Mouse (Mus musculus) embryonic stem cell, embryonic (primary cell): ENCODE data around the gene Lbx2.

ENCODE experiments used
- CTCF ChIA-PET, 4 experiments: fragments of 300-600 bp in 2 of 4; fragments of 350-600 bp in 2 of 4; sonication (Branson Sonifier 250); formaldehyde crosslinking; loops; one replicate each; lab custom pipeline; 2022; ENCODE audit warnings: inconsistent platforms in 2 of 4; lab: Charles Lee
- POLR2A ChIA-PET, 4 experiments: fragments of 300-600 bp in 2 of 4; fragments of 350-600 bp in 2 of 4; sonication (Branson Sonifier 250); formaldehyde crosslinking; loops; one replicate each; lab custom pipeline; 2022; ENCODE audit warnings: antibody characterized with exemption in 4 of 4, inconsistent platforms in 1 of 4; lab: Charles Lee

Lbx2 gene

GRCm38 (mm10) chr6:83115011-83115671 is 29.0 kb downstream of the Lbx2 start, which contains the start of gene Mogs:
Gene Mogs, plus strand, starts transcription at chr6:83115496.
- POLR2A ChIA-PET: interaction anchor here in 3 of 4 experiments (0.6 to 6.4 kb wide), 13 partner anchors 7 to 197 kb away, joined by 3 to 41 read pairs (median 3); partner anchors contain the start of genes Ccdc142 (in 1 of the 3), Gm42688 (in 1 of the 3) and Mrpl53 (in 1 of the 3)
- CTCF ChIA-PET: interaction anchor here in 1 of 4 experiments (0.6 to 0.7 kb wide), 2 partner anchors 12 to 55 kb away, joined by 3 to 4 read pairs; no protein-coding TSS in a partner anchor

DNA sequence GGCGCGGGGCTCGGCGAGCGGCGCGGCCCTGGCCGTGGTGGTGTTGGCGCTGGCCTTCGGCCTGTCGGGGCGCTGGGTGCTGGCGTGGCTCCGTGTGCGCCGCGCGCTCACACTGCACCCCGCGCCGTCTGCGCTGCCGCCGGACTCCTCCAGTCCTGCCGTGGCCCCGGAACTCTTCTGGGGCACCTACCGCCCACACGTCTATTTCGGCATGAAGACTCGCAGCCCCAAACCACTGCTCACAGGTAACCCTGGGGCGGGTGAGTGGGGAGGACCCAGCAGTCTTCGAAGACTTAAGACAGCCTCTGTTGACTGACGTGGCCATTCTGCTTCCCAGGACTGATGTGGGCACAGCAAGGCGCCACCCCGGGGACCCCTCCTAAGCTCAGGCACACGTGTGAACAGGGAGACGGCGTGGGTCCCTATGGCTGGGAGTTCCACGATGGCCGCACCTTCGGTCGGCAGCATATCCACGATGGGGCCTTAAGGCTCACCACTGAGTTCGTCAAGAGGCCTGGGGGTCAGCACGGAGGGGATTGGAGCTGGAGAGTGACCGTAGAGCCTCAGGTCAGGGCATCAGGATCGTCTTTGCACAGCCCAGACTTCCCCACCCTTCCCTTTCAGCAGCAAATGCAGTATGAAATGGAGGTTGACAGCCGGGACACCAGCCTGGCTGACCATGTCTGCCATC is 29.7 kb downstream of the Lbx2 start:
- ChIA-PET CTCF (interaction anchor here in 1 of 4 experiments (0.7 kb wide), 1 partner anchor 54 kb away, joined by 3 read pairs; no protein-coding TSS in a partner anchor), POLR2A (interaction anchor here in 1 of 4 experiments (0.8 to 6.4 kb wide), 4 partner anchors 7 to 61 kb away, joined by 3 to 41 read pairs (median 3); partner anchors contain the start of genes Aup1, Htra2 and Mrpl53)

GRCm38 (mm10) chr6:83116373-83117164 is 30.4 kb downstream of the Lbx2 start:
- CTCF ChIA-PET: interaction anchor here in 1 of 4 experiments (1.1 kb wide), 1 partner anchor 15 kb away, joined by 3 read pairs; the partner anchor contains the start of genes Ccdc142 and Gm42688
- POLR2A ChIA-PET: interaction anchor here in 3 of 4 experiments (0.8 to 8.8 kb wide), 9 partner anchors 8 to 62 kb away, joined by 3 to 75 read pairs (median 3); partner anchors contain the start of genes 1700003E16Rik (in 1 of the 3), Aup1 (in 1 of the 3), Htra2 (in 1 of the 3) and Mrpl53 (in 1 of the 3)

- ChIA-PET CTCF (interaction anchor here in 1 of 4 experiments (1.1 to 1.6 kb wide), 2 partner anchors 9 to 16 kb away, joined by 3 to 5 read pairs; partner anchors contain the start of genes Ccdc142 and Gm42688), POLR2A (interaction anchor here (0.6 to 8.8 kb wide), 8 partner anchors 9 to 63 kb away, joined by 3 to 75 read pairs (median 5); partner anchors contain the start of genes 1700003E16Rik (in 1 of the 4), Aup1 (in 1 of the 4), Htra2 (in 1 of the 4) and Mrpl53 (in 1 of the 4))
These were observed 30.9 kb downstream of the Lbx2 start for GRCm38 (mm10) chr6:83117165-83117438.

GRCm38 (mm10) chr6:83117616-83118015 is 31.4 kb downstream of the Lbx2 start:
- CTCF ChIA-PET: interaction anchor here in 1 of 4 experiments (1.0 to 1.6 kb wide), 3 partner anchors 10 to 45 kb away, joined by 3 to 5 read pairs (median 4); partner anchors contain the start of genes Ccdc142 and Gm42688
- POLR2A ChIA-PET: interaction anchor here (0.6 to 8.8 kb wide), 14 partner anchors 9 to 63 kb away, joined by 3 to 75 read pairs (median 5); partner anchors contain the start of genes 1700003E16Rik (in 1 of the 4), Aup1 (in 1 of the 4), Ccdc142 (in 1 of the 4) and Dctn1 (in 1 of the 4)

- POLR2A ChIA-PET: interaction anchor here in 3 of 4 experiments (0.6 to 8.8 kb wide), 18 partner anchors 8 to 73 kb away, joined by 3 to 75 read pairs (median 4); partner anchors contain the start of genes Ccdc142 (in 2 of the 3), Gm42688 (in 2 of the 3), Pcgf1 (in 2 of the 3) and Rtkn (in 2 of the 3)
- CTCF ChIA-PET: interaction anchor here in 1 of 4 experiments (1.0 to 1.6 kb wide), 2 partner anchors 11 to 44 kb away, joined by 4 to 5 read pairs; no protein-coding TSS in a partner anchor
These were observed 32.2 kb downstream of the Lbx2 start for GRCm38 (mm10) chr6:83118369-83118768.

GRCm38 (mm10) chr6:83118825-83119733 is 32.9 kb downstream of the Lbx2 start:
- POLR2A ChIA-PET: interaction anchor here (0.8 to 8.8 kb wide), 25 partner anchors 9 to 158 kb away, joined by 3 to 75 read pairs (median 4); partner anchors contain the start of genes Ccdc142 (in 3 of the 4), Gm42688 (in 3 of the 4), Pcgf1 (in 2 of the 4) and Rtkn (in 2 of the 4)
- CTCF ChIA-PET: interaction anchor here in 1 of 4 experiments (0.6 to 1.6 kb wide), 2 partner anchors 8 to 11 kb away, joined by 3 to 5 read pairs; no protein-coding TSS in a partner anchor

- CTCF ChIA-PET: interaction anchor here in 1 of 4 experiments (1.2 to 2.0 kb wide), 2 partner anchors 43 to 85 kb away, joined by 3 to 6 read pairs; partner anchors contain the start of gene Loxl3
- POLR2A ChIA-PET: interaction anchor here (0.8 to 8.8 kb wide), 17 partner anchors 11 to 158 kb away, joined by 3 to 75 read pairs (median 5); partner anchors contain the start of genes Ccdc142 (in 4 of the 4), Gm42688 (in 4 of the 4), Rtkn (in 2 of the 4) and Mrpl53 (in 1 of the 4)
These were observed 33.5 kb downstream of the Lbx2 start for GRCm38 (mm10) chr6:83119734-83120051.

DNA sequence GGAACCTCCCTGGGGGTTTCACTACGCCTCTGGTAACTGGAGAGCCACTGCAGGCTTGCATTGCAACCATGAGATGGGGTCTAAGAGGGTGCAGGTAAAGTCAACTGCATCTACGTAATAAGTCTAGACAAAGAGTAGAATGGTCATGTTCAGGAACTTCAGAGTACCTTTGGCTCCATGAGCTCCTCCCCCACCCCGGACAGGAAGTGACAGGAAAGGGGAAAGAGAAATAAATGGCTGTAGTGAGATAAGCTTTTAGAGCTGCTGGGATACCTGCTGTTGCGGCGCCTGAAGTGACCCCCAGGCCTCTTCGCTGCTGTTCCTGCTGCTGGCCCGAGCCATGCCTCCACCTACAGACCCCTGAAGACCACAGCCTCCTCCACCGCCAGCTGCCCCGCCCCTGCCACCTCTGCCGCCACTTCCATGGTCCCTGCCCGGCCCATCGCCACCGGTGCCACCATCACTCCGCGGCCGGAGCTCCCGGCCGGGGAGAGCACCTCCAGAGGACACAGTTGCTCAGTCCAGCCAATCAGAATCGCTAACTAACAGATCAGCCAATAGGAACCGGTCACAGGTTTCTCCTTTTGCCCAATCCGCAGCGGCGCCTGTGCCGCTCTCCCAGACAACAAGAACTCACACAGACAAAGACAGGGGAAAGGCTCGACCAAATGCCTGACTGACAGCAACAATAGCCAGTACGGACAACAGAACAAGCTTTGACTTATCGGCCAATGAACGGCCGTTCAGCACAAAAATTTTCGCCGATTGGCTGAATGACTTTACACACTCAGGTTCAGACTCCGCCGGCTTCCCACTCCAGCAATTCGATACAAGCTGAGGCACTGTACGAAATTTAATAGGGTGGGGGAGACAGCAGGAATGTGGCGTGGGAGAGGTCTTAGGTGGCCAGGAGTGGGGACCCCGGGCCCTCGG is 35.0 kb downstream of the Lbx2 start, which contains the start of gene Wbp1:
TSS of gene Wbp1 (minus strand) at position 630 of the 933 bp plus-strand sequence.
- CTCF ChIA-PET: interaction anchor here (0.6 to 2.1 kb wide), 26 partner anchors 11 to 894 kb away, joined by 3 to 15 read pairs (median 5); partner anchors contain the start of genes Ccdc142 (in 3 of the 4), Gm42688 (in 3 of the 4), 1700003E16Rik (in 1 of the 4) and Dctn1 (in 1 of the 4)

DNA sequence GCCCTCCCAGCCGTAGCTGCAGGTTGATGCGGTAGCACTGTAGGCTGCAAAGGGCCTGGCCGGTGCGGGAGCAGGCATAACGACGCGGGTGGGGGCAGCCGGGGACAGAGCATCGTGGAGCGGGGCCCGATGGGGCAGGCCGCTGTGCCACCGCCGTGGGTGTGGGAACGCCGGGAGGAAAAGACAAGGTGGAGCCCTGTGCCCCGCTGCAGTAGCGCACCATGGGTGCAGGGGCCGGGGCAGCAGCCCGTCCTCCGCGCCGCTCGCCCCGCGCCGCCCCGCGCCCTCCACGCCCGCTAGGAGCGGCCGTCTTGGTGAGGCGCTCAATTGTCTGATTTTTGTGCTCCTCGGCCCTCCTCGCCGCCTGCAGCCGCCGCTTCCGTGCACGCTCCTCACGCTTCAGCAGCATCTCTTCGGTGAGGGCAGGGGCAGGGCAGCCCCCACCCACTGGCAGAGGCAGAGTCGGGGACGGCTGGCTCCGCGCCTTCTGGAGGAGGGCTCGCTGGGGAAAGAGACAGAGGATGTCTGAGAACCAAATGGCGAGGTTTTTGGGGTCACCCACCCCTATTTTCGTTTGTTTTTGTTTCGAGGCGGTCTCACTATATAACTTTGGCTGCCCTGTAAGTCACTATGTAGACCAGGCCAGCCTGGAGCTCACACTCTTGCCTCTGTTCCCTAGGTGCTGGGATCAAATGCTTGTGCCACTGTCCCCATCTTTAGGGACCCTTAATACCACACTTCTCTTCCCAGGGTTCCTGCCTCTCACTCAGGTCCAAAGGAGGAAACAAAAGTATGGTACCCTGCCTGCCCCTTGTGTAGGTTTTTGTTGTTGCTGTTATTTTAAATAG is 35.9 kb downstream of the Lbx2 start:
- POLR2A ChIA-PET: interaction anchor here (0.6 to 8.8 kb wide), 77 partner anchors 9 to 433 kb away, joined by 3 to 75 read pairs (median 5); partner anchors contain the start of genes Rtkn (in 4 of the 4), Ccdc142 (in 3 of the 4), Gm42688 (in 3 of the 4) and Mob1a (in 3 of the 4)
- CTCF ChIA-PET: interaction anchor here (0.8 to 2.1 kb wide), 21 partner anchors 13 to 157 kb away, joined by 3 to 15 read pairs (median 5); partner anchors contain the start of genes Ccdc142 (in 2 of the 4), Gm42688 (in 2 of the 4), 1700003E16Rik (in 1 of the 4) and Dctn1 (in 1 of the 4)

More for the DNA sequence above, 35.0 kb downstream of the Lbx2 start, which contains the start of gene Wbp1:
- POLR2A ChIA-PET: interaction anchor here (0.5 to 8.8 kb wide), 87 partner anchors 9 to 626 kb away, joined by 3 to 75 read pairs (median 5); partner anchors contain the start of genes Rtkn (in 4 of the 4), 1700003E16Rik (in 3 of the 4), Ccdc142 (in 3 of the 4) and Gm42688 (in 3 of the 4)

GRCm38 (mm10) chr6:83122961-83123360 is 36.8 kb downstream of the Lbx2 start:
- CTCF ChIA-PET: interaction anchor here in 1 of 4 experiments (0.9 to 1.4 kb wide), 3 partner anchors 12 to 40 kb away, joined by 3 to 4 read pairs (median 3); partner anchors contain the start of genes Ccdc142, Gm42688 and Rtkn
- POLR2A ChIA-PET: interaction anchor here in 2 of 4 experiments (0.8 to 8.8 kb wide), 13 partner anchors 10 to 52 kb away, joined by 3 to 75 read pairs (median 11); partner anchors contain the start of genes Ccdc142 (in 2 of the 2), Gm42688 (in 2 of the 2), Rtkn (in 2 of the 2) and Mrpl53 (in 1 of the 2)

- ChIA-PET CTCF (interaction anchor here in 2 of 4 experiments (1.1 to 1.4 kb wide), 5 partner anchors 18 to 154 kb away, joined by 3 to 4 read pairs (median 3); partner anchors contain the start of genes Ccdc142 (in 1 of the 2) and Gm42688 (in 1 of the 2)), POLR2A (interaction anchor here (0.8 to 8.8 kb wide), 26 partner anchors 9 to 201 kb away, joined by 3 to 75 read pairs (median 4); partner anchors contain the start of genes Rtkn (in 3 of the 4), Mrpl53 (in 2 of the 4), Ccdc142 (in 1 of the 4) and Gm42688 (in 1 of the 4))
These were observed 38.7 kb downstream of the Lbx2 start for GRCm38 (mm10) chr6:83124851-83125312.
